Mouse (Mus musculus) neural tube, embryonic 15.5 days (tissue): Measurements from ENCODE around the gene Hk1. TPM values are rescaled to one million over a fixed set of nuclear protein-coding genes. Genes with fewer than 3 reads are reported as not detected.

ENCODE experiments used
- ATAC-seq: fragments of 200-750 bp; cut with Nextera tagmentation; 2 replicates; pipeline ENCODE4 v1.8.0; 2017; ENCODE audit warnings: mild to moderate bottlenecking, moderate TSS enrichment, moderate library complexity; ENCODE audit not compliant: low FRiP score
- H3K27ac ChIP-seq: fragments of 300-500 bp; sonication (generic); replicated peaks from 2 replicates; pipeline ENCODE4 v1.5.1; 2015; ENCODE audit warnings: mild to moderate bottlenecking, inconsistent platforms
- H3K27me3 ChIP-seq: fragments of 300-500 bp; sonication (generic); replicated peaks from 2 replicates; pipeline ENCODE4 v1.6.1; 2015; ENCODE audit warnings: inconsistent platforms
- H3K36me3 ChIP-seq: fragments of 300-500 bp; sonication (generic); 2 replicates; pipeline ENCODE4 v1.6.1; 2015; ENCODE audit warnings: inconsistent platforms
- H3K4me1 ChIP-seq: fragments of 300-500 bp; sonication (generic); 2 replicates; pipeline ENCODE4 v1.6.1; 2015; ENCODE audit warnings: inconsistent platforms
- H3K4me2 ChIP-seq: fragments of 300-500 bp; sonication (generic); 2 replicates; pipeline ENCODE4 v1.6.1; 2015; ENCODE audit warnings: inconsistent platforms, mild to moderate bottlenecking, moderate library complexity
- H3K4me3 ChIP-seq: fragments of 300-500 bp; sonication (generic); replicated peaks from 2 replicates; pipeline ENCODE4 v1.5.1; 2015; ENCODE audit warnings: mild to moderate bottlenecking, inconsistent platforms
- H3K9ac ChIP-seq: fragments of 300-500 bp; sonication (generic); replicated peaks from 2 replicates; pipeline ENCODE4 v1.6.1; 2015; ENCODE audit warnings: mild to moderate bottlenecking, inconsistent platforms
- H3K9me3 ChIP-seq: fragments of 300-500 bp; sonication (generic); replicated peaks from 2 replicates; pipeline ENCODE4 v1.6.1; 2016; ENCODE audit warnings: inconsistent platforms
- WGBS: fragments of 180-500 bp; shearing (Covaris S2); methylation state at CpG from one replicate; pipeline ENCODE4 v1.1.7; 2015; ENCODE audit warnings: mixed read lengths; 5-methylcytosine and 5-hydroxymethylcytosine counted together
- polyA plus RNA-seq: library from polyadenylated mRNA; unstranded; fragments of >200 nt; fragmentation: Nextera tagmentation; extraction: Ambion mirVana; gene quantifications from 2 replicates; pipeline ENCODE4 v1.2.1, GENCODE M21; 2015

The Hk1 gene
- polyA plus RNA-seq, 1 experiment from 2014 or later, result 146 TPM

DNA sequence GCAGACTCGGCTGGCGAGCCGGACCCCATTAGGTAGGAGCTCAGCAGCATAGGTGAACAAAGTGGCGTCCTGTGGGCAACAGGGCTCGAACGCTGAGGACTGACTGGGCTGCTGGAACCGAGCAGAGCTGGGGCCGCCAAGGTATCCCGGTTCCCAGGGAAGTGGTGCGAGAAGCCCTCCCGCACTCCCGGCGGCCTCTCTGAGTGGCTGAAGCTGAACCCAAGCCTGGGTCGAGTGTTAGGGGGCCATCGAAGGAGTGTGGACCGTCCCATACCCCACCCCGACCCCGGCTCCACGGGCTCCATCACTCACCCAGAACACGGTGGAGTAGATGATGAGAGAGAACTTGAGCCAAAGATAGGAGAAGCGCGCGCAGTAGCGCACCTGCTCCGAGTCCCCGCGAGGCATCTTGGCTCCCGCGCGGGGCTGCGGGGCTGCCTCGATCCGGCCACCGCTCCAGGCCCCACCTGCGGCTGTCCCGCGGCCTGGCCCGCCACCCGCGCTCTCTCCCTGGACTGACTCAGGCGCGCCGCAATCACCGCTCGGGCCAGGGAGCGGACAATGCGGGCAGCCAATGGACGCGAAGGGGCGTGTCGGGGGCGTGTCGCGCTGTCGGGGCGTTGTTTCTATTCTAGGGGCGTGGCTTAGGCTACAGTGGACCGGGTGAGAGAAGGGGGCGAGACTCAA lies 148.9 kb downstream of the Hk1 start, which contains the start of gene Tspan15:
Gene Tspan15 (minus strand): TSS at position 544 of the 687 bp plus-strand sequence.
- Histone ChIP-seq H3K4me2 (peak within 1 kb of the TSS; percentile 96), H3K4me3 (peak within 1 kb of the TSS; percentile 61), H3K27me3 (peaks cover 17% of the 10 kb centered on the region), H3K27ac (no peak within 1 kb of the TSS), H3K4me1 (peaks cover 12% of the 10 kb centered on the region), H3K9ac (peak within 1 kb of the TSS; percentile 55), H3K9me3 (no peaks in the 10 kb centered on the region), H3K36me3 (no peaks in the 10 kb centered on the region)
- under 1% methylated on average over 59 of the region's 59 CpGs for WGBS
- peak; percentile 96 for ATAC-seq

DNA sequence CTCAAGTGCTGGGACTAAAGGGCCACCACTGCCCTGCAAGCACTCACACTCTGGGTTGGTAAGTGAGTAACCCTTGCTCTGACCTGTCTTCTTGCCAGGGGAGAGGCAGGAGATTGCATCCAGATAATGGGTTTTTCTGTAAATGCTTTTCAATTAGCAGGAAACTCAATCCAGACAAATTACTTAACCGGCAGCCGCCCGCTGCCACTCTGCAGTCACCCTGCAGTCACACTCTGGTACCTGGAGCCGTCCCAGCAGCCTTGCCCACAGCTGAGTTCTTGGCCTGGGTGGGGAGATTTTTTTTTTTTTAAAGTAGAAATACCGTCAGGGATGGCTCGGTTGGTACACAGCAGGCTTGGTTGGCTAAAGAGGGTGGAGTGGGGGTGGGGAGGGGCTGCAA lies 151.6 kb downstream of the Hk1 start:
- no peaks in the 10 kb centered on the region for H3K9me3 ChIP-seq
- H3K4me2 ChIP-seq, result no peak overlapping the region
- no peak for ATAC-seq
- no peaks in the 10 kb centered on the region for H3K36me3 ChIP-seq
- 61% methylated on average over 6 of the region's 6 CpGs for WGBS
- peaks cover 12% of the 10 kb centered on the region for H3K4me1 ChIP-seq
- H3K27me3 ChIP-seq, result peaks cover 11% of the 10 kb centered on the region
- no peak overlapping the region for H3K4me3 ChIP-seq
- H3K9ac ChIP-seq, result no peak overlapping the region
- no peak overlapping the region for H3K27ac ChIP-seq

DNA sequence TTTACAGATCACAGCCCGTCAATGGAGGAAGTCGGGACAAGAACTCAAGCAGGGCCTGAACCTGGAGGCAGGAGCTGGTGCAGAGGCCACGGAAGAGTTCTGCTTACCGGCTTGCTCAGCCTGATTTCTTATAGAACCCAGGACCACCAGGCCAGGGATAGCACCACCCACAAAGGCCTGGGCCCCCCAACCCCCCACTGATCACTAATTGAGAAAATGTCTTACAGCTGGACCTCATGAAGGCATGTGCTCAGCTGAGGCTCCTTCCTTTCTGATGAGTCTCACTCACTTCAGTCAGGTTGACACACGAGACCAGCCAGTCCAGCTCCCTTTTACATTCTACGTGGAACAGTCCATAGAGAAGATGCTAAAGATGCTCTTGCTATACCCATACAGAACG lies 153.9 kb downstream of the Hk1 start:
- no peak overlapping the region for H3K4me2 ChIP-seq
- no peaks in the 10 kb centered on the region for H3K36me3 ChIP-seq
- H3K27me3 ChIP-seq, result 0 out of 2 replicates have a peak, but pooled peaks cover 11% of the 10 kb centered on the region
- no peak overlapping the region for H3K4me3 ChIP-seq
- 81% methylated on average over 7 of the region's 7 CpGs for WGBS
- H3K27ac ChIP-seq, result no peak overlapping the region
- no peak overlapping the region for H3K9ac ChIP-seq
- peaks cover 7% of the 10 kb centered on the region for H3K4me1 ChIP-seq
- no peaks in the 10 kb centered on the region for H3K9me3 ChIP-seq
- ATAC-seq, result no peak

DNA sequence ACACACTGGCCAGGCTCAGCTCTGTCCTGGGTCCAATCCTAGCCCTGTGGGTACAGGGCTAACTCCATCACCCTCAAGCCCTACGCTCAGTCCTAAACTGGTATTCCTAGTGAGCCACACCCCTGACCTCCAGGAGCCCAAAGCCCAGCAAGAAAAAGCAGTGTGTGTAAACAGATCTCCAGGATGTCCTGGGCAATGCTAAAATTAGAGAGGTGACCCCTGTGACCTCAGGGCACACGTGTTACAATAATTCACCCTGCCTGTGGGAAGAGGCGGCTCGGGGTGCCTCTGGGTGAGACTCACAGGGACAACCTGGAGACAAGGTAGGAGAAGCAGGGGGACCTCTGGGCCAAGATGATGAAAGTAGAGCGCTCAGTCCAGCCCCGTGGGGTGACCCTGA lies 155.5 kb downstream of the Hk1 start:
- 81% methylated on average over 6 of the region's 6 CpGs for WGBS
- Histone ChIP-seq H3K36me3 (no peaks in the 10 kb centered on the region), H3K9me3 (no peaks in the 10 kb centered on the region), H3K4me2 (no peak overlapping the region), H3K4me3 (no peak overlapping the region), H3K27me3 (0 out of 2 replicates have a peak, but pooled peaks cover 2% of the 10 kb centered on the region), H3K4me1 (no peaks in the 10 kb centered on the region), H3K9ac (no peak overlapping the region), H3K27ac (no peak overlapping the region)
- no peak for ATAC-seq

DNA sequence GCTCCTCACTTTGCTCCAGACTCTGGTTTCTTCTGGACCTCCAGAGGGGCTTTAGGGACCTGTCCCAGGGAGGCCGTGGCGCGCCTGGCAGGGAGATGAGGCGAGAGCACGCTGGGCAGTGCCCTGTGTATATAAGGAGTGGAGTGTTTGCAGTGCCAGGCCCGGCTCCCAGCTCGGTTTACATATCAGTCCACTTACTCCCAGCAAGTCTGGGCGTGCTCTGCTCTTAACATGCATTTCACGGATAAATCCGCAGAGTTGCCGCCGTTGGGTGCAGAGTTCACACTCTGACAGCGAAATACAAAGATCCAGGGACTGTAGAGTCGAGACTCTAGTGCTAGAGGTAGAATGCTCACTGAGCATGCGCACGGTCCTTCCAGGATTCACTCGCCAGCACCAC lies 156.9 kb downstream of the Hk1 start:
- H3K4me2 ChIP-seq, result no peak overlapping the region
- H3K9ac ChIP-seq, result no peak overlapping the region
- no peaks in the 10 kb centered on the region for H3K4me1 ChIP-seq
- H3K36me3 ChIP-seq, result no peaks in the 10 kb centered on the region
- WGBS, result 83% methylated on average over 17 of the region's 17 CpGs
- H3K9me3 ChIP-seq, result no peaks in the 10 kb centered on the region
- H3K27ac ChIP-seq, result no peak overlapping the region
- ATAC-seq, result no peak
- no peaks in the 10 kb centered on the region for H3K27me3 ChIP-seq
- no peak overlapping the region for H3K4me3 ChIP-seq

DNA sequence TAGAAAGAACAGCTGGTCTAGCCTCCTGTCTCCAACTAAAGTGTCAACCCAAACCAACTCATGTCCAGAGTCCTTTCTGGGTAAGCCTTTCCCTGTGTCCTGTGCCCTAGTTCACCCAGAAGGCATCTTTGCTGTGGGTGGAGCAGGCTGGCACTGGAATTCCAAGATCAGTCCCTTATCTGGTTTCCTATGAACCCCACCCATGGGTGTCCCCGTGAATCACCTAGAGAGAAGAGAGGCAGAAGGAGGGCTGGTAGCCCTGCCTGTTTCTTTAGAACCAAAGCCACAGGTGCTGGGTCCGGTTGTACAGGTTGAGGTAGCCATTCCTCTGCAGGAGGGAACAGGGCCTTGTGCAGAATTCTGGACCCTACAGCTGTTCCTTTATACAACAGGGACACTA lies 158.1 kb downstream of the Hk1 start:
- no peak overlapping the region for H3K4me2 ChIP-seq
- no peaks in the 10 kb centered on the region for H3K4me1 ChIP-seq
- no peaks in the 10 kb centered on the region for H3K36me3 ChIP-seq
- no peak for ATAC-seq
- no peak overlapping the region for H3K9ac ChIP-seq
- no peak overlapping the region for H3K4me3 ChIP-seq
- no peaks in the 10 kb centered on the region for H3K9me3 ChIP-seq
- 83% methylated on average over 2 of the region's 2 CpGs for WGBS
- H3K27me3 ChIP-seq, result no peaks in the 10 kb centered on the region
- H3K27ac ChIP-seq, result no peak overlapping the region

DNA sequence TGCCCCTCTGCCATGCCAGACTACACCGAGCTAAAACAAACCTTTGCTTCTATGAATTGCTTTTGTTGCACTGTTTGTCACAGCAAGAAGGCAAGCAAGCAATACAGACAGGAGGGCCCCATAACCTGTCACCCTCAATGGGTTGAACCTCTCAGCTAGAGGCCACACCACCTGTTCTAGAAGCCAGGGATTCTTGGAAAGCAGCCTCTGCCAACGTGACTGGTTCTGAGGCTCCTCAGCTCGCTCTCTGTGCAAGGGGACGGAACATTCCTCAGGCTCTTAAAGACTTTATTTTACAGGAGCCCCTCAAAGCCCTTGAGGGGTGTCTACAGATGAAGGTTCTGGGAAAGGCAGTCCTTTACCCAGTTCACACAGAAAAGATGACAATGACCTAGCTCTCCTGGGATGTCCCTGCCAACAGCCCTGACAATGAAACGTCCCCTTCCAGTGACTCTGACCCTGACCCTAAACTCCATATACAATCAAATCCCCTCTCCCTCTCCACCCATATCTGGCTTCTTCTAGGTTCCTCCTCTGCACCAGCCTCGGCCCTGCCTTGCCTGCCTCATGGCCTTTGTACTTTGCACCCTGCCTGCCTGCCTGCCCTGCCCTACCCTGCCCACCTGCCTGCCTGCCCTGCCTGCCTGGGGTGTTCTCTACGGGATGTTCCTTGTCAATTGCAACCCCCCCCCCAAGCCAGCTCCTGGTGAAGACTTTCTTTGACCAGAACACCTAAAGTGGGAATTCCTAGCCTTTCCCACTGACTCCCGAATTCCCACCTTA lies 158.8 kb downstream of the Hk1 start:
- Histone ChIP-seq H3K27me3 (no peaks in the 10 kb centered on the region), H3K4me3 (no peak overlapping the region), H3K9ac (no peak overlapping the region), H3K4me1 (peaks cover 3% of the 10 kb centered on the region; the same call in 1 of the 2 replicates), H3K9me3 (no peaks in the 10 kb centered on the region), H3K27ac (no peak overlapping the region), H3K4me2 (no peak overlapping the region), H3K36me3 (no peaks in the 10 kb centered on the region)
- 79% methylated on average over 8 of the region's 8 CpGs for WGBS
- no peak for ATAC-seq

Other genes starting within 250 kb of the Hk1 start
- 0.35 and 0.68 TPM in 2 replicates for gene Neurog3, start 246.8 kb downstream of the Hk1 start, polyA plus RNA-seq
- gene Fam241b, start 236.0 kb downstream of the Hk1 start, polyA plus RNA-seq, result 114 and 139 TPM in 2 replicates
- 16.6 and 22.8 TPM in 2 replicates for gene Tspan15, start 148.7 kb downstream of the Hk1 start, polyA plus RNA-seq
- 0.13 and 0.20 TPM in 2 replicates for gene Tacr2, start 127.5 kb downstream of the Hk1 start, polyA plus RNA-seq
- gene Hkdc1, start 42.6 kb upstream of the Hk1 start, polyA plus RNA-seq, result 0.60 and 1.3 TPM in 2 replicates
- 1.3 and 1.7 TPM in 2 replicates for gene 4930507D05Rik, start 69.6 kb upstream of the Hk1 start, polyA plus RNA-seq
- 19.9 and 20.9 TPM in 2 replicates for gene Supv3l1, start 69.8 kb upstream of the Hk1 start, polyA plus RNA-seq
- 56.4 and 62.4 TPM in 2 replicates for gene Vps26a, start 106.9 kb upstream of the Hk1 start, polyA plus RNA-seq
- gene Srgn, start 147.5 kb upstream of the Hk1 start, polyA plus RNA-seq, result 10.1 and 27.5 TPM in 2 replicates
- gene Kif1bp, start 198.5 kb upstream of the Hk1 start, polyA plus RNA-seq, result 68.7 and 75.5 TPM in 2 replicates
- gene Ddx21, start 222.4 kb upstream of the Hk1 start, polyA plus RNA-seq, result 12.0 and 14.3 TPM in 2 replicates